Mouse (Mus musculus) megakaryocyte-erythroid progenitor cell, adult 5 weeks (primary cell): ENCODE measurements around the gene Gm6358. TPM values are rescaled to one million over a fixed set of nuclear protein-coding genes. Genes with fewer than 3 reads are reported as not detected.

Experiments
- polyA plus RNA-seq: library from polyadenylated mRNA; stranded (reverse); fragments of >175 nt; gene quantifications from 2 replicates; pipeline ENCODE4 v1.2.3, GENCODE M21; 2012

Gene Gm6358
- not detected in 2 replicates for polyA plus RNA-seq

DNA sequence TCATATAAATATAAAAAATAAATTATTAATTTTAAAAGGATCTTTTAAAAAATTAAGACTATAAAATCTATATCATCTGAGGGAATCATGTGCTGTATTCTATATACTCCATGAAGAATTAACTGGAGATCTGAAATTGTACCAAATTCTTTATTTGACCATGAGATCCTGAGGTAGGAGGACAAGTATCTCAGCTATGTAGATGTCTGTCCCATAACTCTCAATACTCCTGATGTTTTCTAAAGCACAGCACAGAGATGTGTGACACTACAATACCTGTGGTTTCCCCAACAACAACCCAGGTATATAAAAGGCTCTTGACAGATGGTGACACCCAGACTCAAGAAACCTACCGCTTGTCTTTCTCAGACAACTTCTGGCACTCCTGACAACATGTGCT is at the start of gene Gm6358:
Gene Gm6358, plus strand, starts transcription at position 301 of the 400 bp plus-strand sequence.

DNA sequence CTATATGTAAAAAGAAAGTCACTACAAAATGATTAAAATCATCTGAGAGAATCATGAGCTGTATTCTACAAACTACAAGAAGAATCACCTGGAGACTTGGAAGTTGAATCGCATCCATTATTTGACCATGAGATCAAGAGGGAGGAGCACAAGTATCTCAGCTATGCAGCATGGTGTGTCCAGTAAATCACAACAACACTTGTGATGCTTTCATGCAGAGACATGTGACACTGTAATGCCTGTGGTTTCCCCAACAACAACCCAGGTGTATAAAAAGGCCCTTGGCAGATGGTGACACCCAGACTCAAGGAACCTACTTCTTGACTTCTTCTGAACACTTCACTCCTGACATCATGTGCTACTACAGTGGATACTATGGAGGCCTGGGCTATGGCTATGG is 10.1 kb downstream of the Gm6358 start, which contains the start of gene Gm10061:
Gene Gm10061, plus strand, starts transcription at position 301 of the 400 bp plus-strand sequence.

DNA sequence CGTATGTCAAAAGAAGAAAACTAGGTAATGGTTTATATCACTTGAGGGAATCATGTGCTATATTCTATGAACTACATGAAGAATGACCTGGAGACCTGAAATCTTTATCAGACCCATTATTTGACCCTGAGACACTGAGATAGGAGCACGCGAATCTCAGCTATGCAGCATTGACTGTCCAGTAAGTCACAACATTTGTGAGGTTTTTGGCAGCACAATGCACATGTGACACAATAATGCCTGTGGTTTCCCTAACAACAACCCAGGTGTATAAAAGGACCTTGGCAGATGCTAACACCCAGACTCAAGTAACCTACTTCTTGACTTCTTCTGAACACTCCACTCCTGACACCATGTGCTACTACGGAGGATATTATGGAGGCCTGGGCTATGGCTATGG is 17.0 kb downstream of the Gm6358 start, which contains the start of gene Gm9789:
Gene Gm9789, plus strand, starts transcription at position 301 of the 400 bp plus-strand sequence.

DNA sequence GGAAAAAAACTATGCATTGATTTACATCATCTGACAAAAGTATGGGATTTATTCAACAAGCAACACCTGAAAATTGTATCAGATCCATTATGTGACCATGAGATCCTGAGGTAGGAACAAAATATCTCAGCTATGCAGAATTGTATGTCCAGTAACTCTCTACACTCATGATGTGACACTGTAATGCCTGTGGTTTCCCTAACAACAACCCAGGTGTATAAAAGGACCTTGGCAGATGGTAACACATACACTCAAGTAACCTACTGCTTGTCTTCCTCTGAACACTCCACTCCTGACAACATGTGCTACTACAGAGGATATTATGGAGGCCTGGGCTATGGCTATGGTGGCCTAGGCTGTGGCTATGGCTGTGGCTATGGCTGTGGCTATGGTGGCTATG is 28.5 kb downstream of the Gm6358 start, which contains the start of gene Gm7735:
Gene Gm7735, plus strand, starts transcription at position 301 of the 400 bp plus-strand sequence.

DNA sequence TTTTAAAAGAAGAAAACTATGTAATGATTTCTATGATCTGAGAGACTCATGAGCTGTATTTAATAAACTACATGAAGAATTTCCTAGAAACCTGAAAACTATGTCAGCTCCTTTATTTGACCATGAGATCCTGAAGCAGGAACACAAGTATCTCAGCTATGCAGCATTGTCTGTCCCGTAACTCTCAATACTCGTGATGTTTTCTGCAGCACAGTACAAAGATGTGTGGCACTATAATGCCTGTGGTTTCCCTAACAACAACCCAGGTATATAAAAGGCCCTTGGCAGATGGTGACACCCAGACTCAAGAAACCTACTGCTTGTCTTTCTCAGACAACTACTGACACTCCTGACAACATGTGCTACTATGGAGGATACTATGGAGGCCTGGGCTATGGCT is 33.8 kb downstream of the Gm6358 start, which contains the start of gene 1110057P08Rik:
Gene 1110057P08Rik, plus strand, starts transcription at position 301 of the 400 bp plus-strand sequence.

Other genes starting within 250 kb of the Gm6358 start
- not detected in 2 replicates for gene Krtap19-5, start 244.4 kb upstream of the Gm6358 start, polyA plus RNA-seq
- not detected in 2 replicates for gene Krtap19-9b, start 208.6 kb upstream of the Gm6358 start, polyA plus RNA-seq
- not detected in 2 replicates for gene Krtap16-3, start 178.0 kb upstream of the Gm6358 start, polyA plus RNA-seq
- not detected in 2 replicates for gene Krtap22-2, start 130.1 kb upstream of the Gm6358 start, polyA plus RNA-seq
- gene Gm10229, start 125.6 kb upstream of the Gm6358 start, polyA plus RNA-seq, result not detected in 2 replicates
- gene Krtap6-1, start 109.2 kb upstream of the Gm6358 start, polyA plus RNA-seq, result not detected in 2 replicates
- gene Gm10228, start 99.4 kb upstream of the Gm6358 start, polyA plus RNA-seq, result 0.28 TPM in 1 of 2 replicates, not detected in the other
- gene Krtap6-5, start 93.0 kb upstream of the Gm6358 start, polyA plus RNA-seq, result not detected in 2 replicates
- gene 1110025L11Rik, start 76.8 kb upstream of the Gm6358 start, polyA plus RNA-seq, result not detected in 2 replicates
- gene Krtap6-3, start 56.8 kb upstream of the Gm6358 start, polyA plus RNA-seq, result not detected in 2 replicates
- gene Gm10061, start 10.2 kb downstream of the Gm6358 start, polyA plus RNA-seq, result not detected in 2 replicates
- gene Gm9789, start 17.1 kb downstream of the Gm6358 start, polyA plus RNA-seq, result not detected in 2 replicates
- not detected in 2 replicates for gene Gm7735, start 28.6 kb downstream of the Gm6358 start, polyA plus RNA-seq
- not detected in 2 replicates for gene 1110057P08Rik, start 33.9 kb downstream of the Gm6358 start, polyA plus RNA-seq
- gene Krtap20-2, start 65.0 kb downstream of the Gm6358 start, polyA plus RNA-seq, result not detected in 2 replicates